Mouse (Mus musculus) cortical plate, adult 2 months (tissue): ENCODE measurements around the gene Plekhg1. TPM values are rescaled to one million over a fixed set of nuclear protein-coding genes. Genes with fewer than 3 reads are reported as not detected.

Experiments used
- H3K27ac ChIP-seq: fragments of 200-500 bp; 2 replicates; pipeline ENCODE4 v1.5.1; 2012; ENCODE audit warnings: low read length, control low read depth, inconsistent platforms; ENCODE audit not compliant: insufficient read depth
- H3K4me1 ChIP-seq: fragments of 200-500 bp; 2 replicates; pipeline ENCODE4 v1.6.1; 2011; ENCODE audit warnings: low read length; ENCODE audit not compliant: control insufficient read depth, insufficient read depth
- H3K4me3 ChIP-seq: fragments of 200-500 bp; 2 replicates; pipeline ENCODE4 v1.5.1; 2011; ENCODE audit warnings: mild to moderate bottlenecking, low read length, control low read depth; ENCODE audit not compliant: insufficient read depth
- CTCF ChIP-seq: fragments of 200-500 bp; IDR thresholded peaks from 2 replicates; pipeline ENCODE4 v1.5.1; 2011; ENCODE audit warnings: mild to moderate bottlenecking, control low read depth, low read length; ENCODE audit not compliant: insufficient read depth; ENCODE audit errors: extremely low read depth
- POLR2A ChIP-seq: fragments of 200-500 bp; IDR thresholded peaks from 2 replicates; pipeline ENCODE4 v1.6.1; 2011; ENCODE audit warnings: mild to moderate bottlenecking, low read length, control low read depth; ENCODE audit not compliant: insufficient read depth; ENCODE audit errors: extremely low read depth
- polyA plus RNA-seq: library from polyadenylated mRNA; depleted of rRNA; stranded (reverse); fragments of >200 nt; gene quantifications from 2 replicates; pipeline ENCODE4 v1.2.3, GENCODE M21; 2012

The Plekhg1 gene
- polyA plus RNA-seq, 1 experiment: 7.1 TPM

- no peak overlapping the region; the same call in 1 of the 2 replicates for H3K4me3 ChIP-seq
- no peak overlapping the region for H3K27ac ChIP-seq
- TF ChIP-seq CTCF (no peak), POLR2A (no peak)
- H3K4me1 ChIP-seq: no peaks in the 10 kb centered on the region; the same call in 1 of the 2 replicates
Observed at GRCm38 (mm10) chr10:3972237-3972636, 232.1 kb downstream of the Plekhg1 start.

DNA sequence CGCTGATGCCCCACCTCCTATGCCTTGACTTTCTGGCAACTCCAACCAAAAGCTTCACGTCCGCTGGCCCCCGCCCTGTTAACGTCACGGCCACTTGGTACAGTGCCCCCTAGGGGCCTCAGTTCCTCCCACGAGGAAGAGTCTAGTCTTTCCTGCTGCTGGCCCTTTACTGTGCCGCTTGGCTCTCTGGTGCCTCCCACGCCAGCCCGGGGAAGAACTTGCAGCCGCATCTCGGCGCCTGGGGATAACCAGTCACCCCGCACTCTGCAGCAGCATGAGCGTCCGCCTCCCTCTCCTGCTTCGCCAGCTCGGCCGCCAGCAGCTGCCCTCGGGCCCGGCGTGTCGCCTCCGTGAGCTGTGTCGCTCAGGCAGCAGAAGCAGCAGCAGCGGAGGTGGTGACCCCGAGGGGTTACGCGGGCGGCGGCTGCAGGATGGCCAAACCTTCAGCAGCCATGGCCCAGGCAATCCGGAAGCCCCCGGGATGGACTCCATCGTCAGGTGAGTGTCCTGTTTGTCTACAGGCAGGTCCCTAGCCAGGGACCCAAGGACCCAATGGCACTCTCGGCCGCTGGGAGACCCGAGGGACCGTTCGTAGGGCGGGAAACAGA, 232.9 kb downstream of the Plekhg1 start, which contains the start of gene Mthfd1l:
Gene Mthfd1l, plus strand, starts transcription at position 138 of the 608 bp plus-strand sequence.
- peak within 1 kb of the TSS; percentile 80 for H3K27ac ChIP-seq
- H3K4me1 ChIP-seq: no peaks in the 10 kb centered on the region; the same call in 1 of the 2 replicates
- H3K4me3 ChIP-seq: peak within 1 kb of the TSS; percentile 73
- peak; percentile 60; the same call in 1 of the 2 replicates for TF ChIP-seq POLR2A
- peak; percentile 43; the same call in 1 of the 2 replicates for TF ChIP-seq CTCF

DNA sequence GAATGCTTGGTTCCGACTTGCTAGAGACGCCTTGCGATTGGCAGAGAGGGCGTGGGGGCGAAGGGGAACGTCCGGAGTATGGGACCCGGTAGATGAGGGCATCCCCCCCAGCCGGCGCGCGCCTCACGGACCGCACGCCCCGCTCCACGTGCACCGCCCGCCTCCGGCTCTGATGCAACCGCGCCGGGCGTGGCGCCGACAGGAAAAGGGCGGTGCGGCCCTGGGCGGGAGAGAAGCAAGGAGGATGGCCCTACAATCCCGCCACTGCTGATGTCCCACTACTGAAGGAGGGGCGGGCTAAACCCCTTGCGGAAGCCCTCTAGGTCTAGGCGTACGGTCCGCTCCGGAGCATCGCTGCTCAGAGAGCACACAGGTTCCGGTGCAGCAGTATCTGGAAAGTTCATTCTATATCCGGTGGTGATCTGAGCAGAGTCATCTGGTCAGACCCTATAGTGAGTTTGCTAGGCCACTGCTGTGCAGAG, 233.5 kb downstream of the Plekhg1 start:
- Histone ChIP-seq H3K4me3 (peak overlapping the region; percentile 73), H3K4me1 (no peaks in the 10 kb centered on the region; the same call in 1 of the 2 replicates), H3K27ac (peak overlapping the region; percentile 80)
- TF ChIP-seq POLR2A: peak; percentile 34; the same call in 1 of the 2 replicates
- TF ChIP-seq CTCF: no peak

DNA sequence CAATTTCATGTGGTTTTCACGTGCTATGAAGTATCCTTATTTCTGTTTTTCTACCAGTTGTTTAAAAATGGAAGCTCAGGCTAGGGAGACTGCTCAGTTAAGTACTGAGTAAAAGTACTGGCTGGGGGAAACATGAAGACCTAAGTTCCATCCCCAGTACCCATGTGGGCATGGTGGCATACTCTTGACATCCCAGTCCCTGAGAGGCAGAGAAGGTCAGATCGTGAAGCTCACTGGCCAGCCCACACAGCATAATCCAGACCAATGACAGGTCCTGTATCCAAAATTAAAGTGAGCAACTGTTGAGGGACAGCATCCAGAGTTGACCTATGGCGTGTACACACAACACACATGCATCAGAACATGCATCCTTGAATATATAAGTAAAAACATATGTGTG, 234.2 kb downstream of the Plekhg1 start:
- H3K4me1 ChIP-seq: no peaks in the 10 kb centered on the region; the same call in 1 of the 2 replicates
- no peak overlapping the region for H3K27ac ChIP-seq
- TF ChIP-seq POLR2A: no peak
- TF ChIP-seq CTCF: no peak
- H3K4me3 ChIP-seq: no peak overlapping the region; the same call in 1 of the 2 replicates

- TF ChIP-seq CTCF (no peak), POLR2A (no peak)
- Histone ChIP-seq H3K4me1 (no peaks in the 10 kb centered on the region), H3K27ac (no peak overlapping the region), H3K4me3 (no peak overlapping the region)
Observed at GRCm38 (mm10) chr10:3975898-3976622, 235.9 kb downstream of the Plekhg1 start.

GRCm38 (mm10) chr10:3976623-3977010, 236.5 kb downstream of the Plekhg1 start:
- Histone ChIP-seq H3K27ac (no peak overlapping the region), H3K4me1 (no peaks in the 10 kb centered on the region), H3K4me3 (no peak overlapping the region)
- TF ChIP-seq POLR2A (no peak), CTCF (no peak)

DNA sequence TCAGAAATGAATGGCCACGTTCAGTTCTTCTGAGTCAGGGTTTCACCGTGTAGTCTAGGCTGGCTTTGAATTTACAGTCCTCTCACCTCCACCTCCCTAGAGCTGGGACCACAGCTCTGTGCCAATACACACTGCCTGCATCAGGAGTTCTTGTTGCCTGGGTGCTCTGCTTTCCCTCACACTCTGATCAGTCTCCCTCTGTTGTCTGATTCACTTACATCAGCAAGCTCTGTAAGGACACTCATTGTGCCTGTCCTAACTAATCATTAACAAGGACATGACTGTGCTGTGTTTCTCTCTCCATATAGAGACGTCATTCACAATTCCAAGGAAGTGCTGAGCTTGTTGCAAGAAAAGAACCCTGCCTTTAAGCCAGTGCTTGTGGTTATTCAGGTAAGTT, 238.2 kb downstream of the Plekhg1 start:
- Histone ChIP-seq H3K4me1 (no peaks in the 10 kb centered on the region), H3K4me3 (no peak overlapping the region), H3K27ac (no peak overlapping the region)
- TF ChIP-seq POLR2A: no peak
- no peak for TF ChIP-seq CTCF

- no peak overlapping the region for H3K4me3 ChIP-seq
- TF ChIP-seq POLR2A: no peak
- no peak for TF ChIP-seq CTCF
- no peak overlapping the region for H3K27ac ChIP-seq
- no peaks in the 10 kb centered on the region for H3K4me1 ChIP-seq
Observed at GRCm38 (mm10) chr10:3978792-3979488, 238.8 kb downstream of the Plekhg1 start.

- H3K27ac ChIP-seq: no peak overlapping the region
- TF ChIP-seq CTCF: no peak
- no peak for TF ChIP-seq POLR2A
- H3K4me1 ChIP-seq: no peaks in the 10 kb centered on the region
- H3K4me3 ChIP-seq: no peak overlapping the region
Observed at GRCm38 (mm10) chr10:3980231-3980630, 240.1 kb downstream of the Plekhg1 start.
